Mouse (Mus musculus): Measurements from ENCODE around the gene Cdan1.

The Cdan1 gene

GRCm38 (mm10) chr2:120849449-120850423 lies at the start of gene Cdan1:
Cdan1 (minus strand) TSS chr2:120850128.
- peak; percentile 80 for DNase-seq

GRCm38 (mm10) chr2:120896361-120896760 lies 46.4 kb upstream of the Cdan1 start:
- DNase-seq: no peak

- no peak for DNase-seq
These were observed 37.7 kb upstream of the Cdan1 start for GRCm38 (mm10) chr2:120887601-120888000.

GRCm38 (mm10) chr2:120873192-120873591 lies 23.3 kb upstream of the Cdan1 start:
- no peak for DNase-seq

- DNase-seq: no peak
These were observed 21.8 kb upstream of the Cdan1 start for GRCm38 (mm10) chr2:120871447-120872336.

GRCm38 (mm10) chr2:120867336-120867735 lies 17.4 kb upstream of the Cdan1 start:
- DNase-seq: no peak

- peak; percentile 43 for DNase-seq
These were observed 16.6 kb upstream of the Cdan1 start for GRCm38 (mm10) chr2:120866561-120866960.

GRCm38 (mm10) chr2:120863389-120863788 lies 13.5 kb upstream of the Cdan1 start:
- no peak for DNase-seq

GRCm38 (mm10) chr2:120860699-120861098 lies 10.8 kb upstream of the Cdan1 start:
- no peak for DNase-seq

- no peak for DNase-seq
These were observed 8.2 kb upstream of the Cdan1 start for GRCm38 (mm10) chr2:120858131-120858530.

GRCm38 (mm10) chr2:120853151-120853550 lies 3.2 kb upstream of the Cdan1 start:
- DNase-seq: no peak

GRCm38 (mm10) chr2:120852626-120853025 lies 2.7 kb upstream of the Cdan1 start:
- DNase-seq: no peak

GRCm38 (mm10) chr2:120850424-120851082 lies 625 bp upstream of the Cdan1 start, which contains the start of gene Ttbk2:
Ttbk2 (minus strand) TSS chr2:120850604.
- peak; percentile 98 for DNase-seq

GRCm38 (mm10) chr2:120845280-120845679 lies 4.6 kb downstream of the Cdan1 start:
- DNase-seq: no peak

- DNase-seq: no peak
These were observed 5.9 kb downstream of the Cdan1 start for GRCm38 (mm10) chr2:120843990-120844389.

GRCm38 (mm10) chr2:120841211-120841610 lies 8.7 kb downstream of the Cdan1 start:
- no peak for DNase-seq

GRCm38 (mm10) chr2:120835167-120835566 lies 14.8 kb downstream of the Cdan1 start:
- no peak for DNase-seq

- DNase-seq: no peak
These were observed 22.8 kb downstream of the Cdan1 start for GRCm38 (mm10) chr2:120826936-120827638.

GRCm38 (mm10) chr2:120770265-120770935 lies 79.5 kb downstream of the Cdan1 start:
- no peak for DNase-seq

GRCm38 (mm10) chr2:120761922-120762321 lies 88.0 kb downstream of the Cdan1 start:
- DNase-seq: no peak

- DNase-seq: no peak
These were observed 101.9 kb downstream of the Cdan1 start for GRCm38 (mm10) chr2:120748041-120748440.

All from liver (tissue).